Mouse (Mus musculus) skeletal muscle tissue, postnatal 0 days (tissue): ENCODE data around the gene Sult2a8. TPM values are rescaled to one million over a fixed set of nuclear protein-coding genes. Genes with fewer than 3 reads are reported as not detected.

ENCODE experiments used
- polyA plus RNA-seq: library from polyadenylated mRNA; unstranded; fragments of >200 nt; fragmentation: Nextera tagmentation; extraction: Ambion mirVana; gene quantifications from 2 replicates; pipeline ENCODE4 v1.2.1, GENCODE M21; 2015

The Sult2a8 gene
- polyA plus RNA-seq, result not detected in 2 replicates

DNA sequence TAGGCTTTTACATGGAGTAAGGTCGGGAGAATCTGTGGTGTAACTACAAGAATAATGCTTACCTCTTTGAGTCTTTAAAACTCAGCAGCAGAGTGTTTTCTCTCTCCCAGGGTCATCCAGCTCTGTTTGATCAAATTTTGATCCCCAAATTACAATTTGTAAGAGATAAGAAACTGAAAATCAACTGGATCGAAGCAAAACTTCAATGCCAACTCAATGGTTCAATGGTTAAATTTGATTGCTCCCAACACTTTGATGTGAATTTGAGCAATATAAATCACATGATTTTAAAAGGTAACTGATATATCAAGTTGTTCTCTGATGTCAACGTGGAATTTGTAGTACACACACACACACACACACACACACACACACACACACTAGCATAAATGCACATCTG lies at the start of gene Sult2a8:
TSS of gene Sult2a8 (minus strand) at position 236 of the 400 bp plus-strand sequence.

DNA sequence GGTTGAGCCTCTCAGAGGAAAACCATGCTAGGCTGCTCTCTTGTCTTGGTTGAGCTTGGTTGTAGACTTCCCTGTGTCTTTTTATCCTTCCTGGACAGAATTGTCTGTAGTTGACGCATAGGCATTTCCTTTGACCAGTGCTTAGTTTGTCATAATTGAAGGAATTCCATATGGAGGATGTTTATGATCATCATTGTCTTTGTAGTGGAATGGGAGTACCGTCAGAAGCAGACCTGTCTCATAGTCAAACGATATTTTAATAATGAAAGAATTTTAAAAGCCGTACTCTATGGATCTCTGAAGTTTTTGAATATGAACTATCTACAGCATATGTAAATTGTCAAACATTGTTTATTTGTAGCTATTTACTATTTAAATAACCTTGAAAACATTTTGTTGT lies 47.6 kb upstream of the Sult2a8 start, which contains the start of gene Sult2a7:
TSS of gene Sult2a7 (minus strand) at position 101 of the 400 bp plus-strand sequence.

Other genes starting within 250 kb of the Sult2a8 start
- gene Sult2a6, start 191.9 kb downstream of the Sult2a8 start, polyA plus RNA-seq, result not detected in 2 replicates
- gene Obox8, start 113.2 kb downstream of the Sult2a8 start, polyA plus RNA-seq, result not detected in 2 replicates
- not detected in 2 replicates for gene Sult2a7, start 47.5 kb upstream of the Sult2a8 start, polyA plus RNA-seq
- gene Vmn1r90, start 116.7 kb upstream of the Sult2a8 start, polyA plus RNA-seq, result 0.03 and 0.05 TPM in 2 replicates
- not detected in 2 replicates for gene Obox7, start 212.7 kb upstream of the Sult2a8 start, polyA plus RNA-seq